Mouse (Mus musculus) lung, postnatal 0 days (tissue): ENCODE measurements around the gene Naip2. TPM values are rescaled to one million over a fixed set of nuclear protein-coding genes. Genes with fewer than 3 reads are reported as not detected.
"Not testable (repeated sequence)": the region's sequence is repeated elsewhere in the genome, so short reads cannot be mapped to it uniquely, and the experiment has no call there.

Experiments used
- ATAC-seq: fragments of 200-750 bp; cut with Nextera tagmentation; 2 replicates; pipeline ENCODE4 v1.8.0; 2017; ENCODE audit warnings: moderate library complexity
- DNase-seq: peaks from one replicate; pipeline ENCODE4 v3.0.0-alpha.2; 2016; ENCODE audit warnings: low spot score
- H3K27ac ChIP-seq: fragments of 300-500 bp; sonication (generic); 2 replicates; pipeline ENCODE4 v1.5.1; 2014; ENCODE audit warnings: antibody characterized with exemption, mild to moderate bottlenecking, low read length, mixed read lengths
- H3K27me3 ChIP-seq: fragments of 300-500 bp; sonication (generic); replicated peaks from 2 replicates; pipeline ENCODE4 v1.6.1; 2014; ENCODE audit warnings: low read length, mixed read lengths; ENCODE audit not compliant: insufficient read depth
- H3K36me3 ChIP-seq: fragments of 300-500 bp; sonication (generic); 2 replicates; pipeline ENCODE4 v1.6.1; 2014; ENCODE audit warnings: low read length, mixed read lengths; ENCODE audit not compliant: insufficient read depth
- H3K4me1 ChIP-seq: fragments of 300-500 bp; sonication (generic); 2 replicates; pipeline ENCODE4 v1.6.1; 2014; ENCODE audit warnings: antibody characterized with exemption, low read depth, low read length, mixed read lengths; ENCODE audit not compliant: insufficient read depth
- H3K4me2 ChIP-seq: fragments of 300-500 bp; sonication (generic); replicated peaks from 2 replicates; pipeline ENCODE4 v1.6.1; 2014; ENCODE audit warnings: low read depth, mild to moderate bottlenecking, low read length, moderate library complexity, mixed read lengths
- H3K4me3 ChIP-seq: fragments of 300-500 bp; sonication (generic); 2 replicates; pipeline ENCODE4 v1.5.1; 2014; ENCODE audit warnings: low read depth, low read length
- H3K9ac ChIP-seq: fragments of 300-500 bp; sonication (generic); replicated peaks from 2 replicates; pipeline ENCODE4 v1.6.1; 2014; ENCODE audit warnings: low read depth, mild to moderate bottlenecking
- H3K9me3 ChIP-seq: fragments of 300-500 bp; sonication (generic); 2 replicates; pipeline ENCODE4 v1.6.1; 2016; ENCODE audit warnings: low read length, mixed read lengths
- CTCF ChIP-seq: IDR thresholded peaks from 2 replicates; pipeline ENCODE4 v1.5.1; 2016; ENCODE audit warnings: antibody characterized with exemption, mild to moderate bottlenecking
- EP300 ChIP-seq: IDR thresholded peaks from 2 replicates; pipeline ENCODE4 v1.6.1; 2016; ENCODE audit warnings: antibody characterized with exemption, mild to moderate bottlenecking, control low read depth
- WGBS: fragments of 180-500 bp; shearing (Covaris S2); extraction: QIAGEN DNeasy Blood & Tissue Kit; methylation state at CpG from one replicate; pipeline ENCODE4 v1.1.7; 2014; 5-methylcytosine and 5-hydroxymethylcytosine counted together
- polyA plus RNA-seq: library from polyadenylated mRNA; unstranded; fragments of >200 nt; fragmentation: Nextera tagmentation; extraction: Ambion mirVana; gene quantifications from 2 replicates; pipeline ENCODE4 v1.2.1, GENCODE M21; 2015

Gene Naip2
- polyA plus RNA-seq, 1 experiment from 2014 or later: 0.84 TPM

DNA sequence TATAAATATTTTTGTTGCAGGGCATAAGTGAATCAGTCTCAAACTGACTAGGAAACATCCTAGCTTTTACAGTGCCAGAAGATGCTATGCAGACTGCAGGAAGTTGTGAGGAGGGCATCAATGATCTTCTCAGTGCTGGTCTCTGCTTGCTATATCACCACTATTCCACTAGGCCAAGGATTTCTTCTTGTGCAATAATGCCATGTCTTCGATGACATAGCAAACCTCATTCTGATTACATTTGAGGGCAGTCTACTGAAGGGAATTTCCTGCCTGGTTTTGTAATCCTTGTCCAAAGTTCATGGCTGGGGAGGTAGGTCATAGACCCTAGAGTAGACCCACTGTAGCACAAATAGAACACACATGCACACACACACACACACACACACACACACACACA is 1.4 kb upstream of the Naip2 start:
- no peaks in the 10 kb centered on the region for H3K36me3 ChIP-seq
- no peak overlapping the region for H3K4me2 ChIP-seq
- no peak overlapping the region for H3K9ac ChIP-seq
- H3K27ac ChIP-seq: no peak overlapping the region
- H3K4me3 ChIP-seq: no peak overlapping the region
- no peak for DNase-seq
- H3K9me3 ChIP-seq: no peaks in the 10 kb centered on the region
- no peaks in the 10 kb centered on the region for H3K27me3 ChIP-seq
- WGBS: 73% methylated on average over 1 of the region's 1 CpGs
- ATAC-seq: no peak
- no peaks in the 10 kb centered on the region for H3K4me1 ChIP-seq
- no peak for TF ChIP-seq EP300
- TF ChIP-seq CTCF: no peak

DNA sequence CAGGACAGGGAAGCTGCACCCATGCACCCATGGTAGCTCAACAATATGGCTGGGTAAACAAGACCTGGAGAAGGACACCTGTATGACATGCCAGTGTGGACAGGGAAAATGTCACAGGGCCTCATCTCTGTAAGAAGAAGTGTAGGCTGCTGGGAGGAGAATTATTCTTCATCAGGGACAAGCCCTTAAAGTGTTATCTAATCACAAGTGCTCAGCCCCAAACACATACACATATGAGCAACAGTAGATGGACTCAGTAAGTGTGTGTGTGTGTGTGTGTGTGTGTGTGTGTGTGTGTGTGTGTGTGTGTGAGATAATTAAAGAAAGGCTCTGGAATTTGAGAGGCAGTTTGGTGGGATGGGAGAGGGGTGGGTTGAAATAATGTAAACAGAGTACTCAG is 1.1 kb downstream of the Naip2 start:
- ATAC-seq (no peak), DNase-seq (no peak)
- no peak overlapping the region for H3K9ac ChIP-seq

DNA sequence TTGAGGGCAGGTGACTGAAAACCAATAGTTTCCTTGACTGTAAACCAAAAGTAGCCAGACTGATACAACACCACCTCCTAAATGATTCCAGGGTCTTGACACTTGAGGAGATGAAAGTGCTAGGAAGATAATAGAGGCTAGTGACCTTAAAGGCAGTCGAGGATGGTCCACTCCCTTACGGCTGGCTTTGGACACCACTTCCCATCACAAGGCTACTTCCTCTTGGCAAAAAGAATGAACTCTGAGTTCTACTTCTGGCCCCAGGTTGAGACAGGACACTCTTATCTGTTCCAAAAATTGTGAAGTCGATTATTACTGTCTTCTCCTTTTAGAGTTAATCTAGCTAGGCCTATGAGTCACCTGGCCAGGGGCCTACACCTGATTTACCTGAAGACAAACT is 6.5 kb downstream of the Naip2 start:
- Histone ChIP-seq H3K27me3 (no peaks in the 10 kb centered on the region), H3K4me1 (no peaks in the 10 kb centered on the region), H3K9me3 (no peaks in the 10 kb centered on the region), H3K9ac (no peak overlapping the region), H3K4me2 (no peak overlapping the region), H3K36me3 (no peaks in the 10 kb centered on the region), H3K27ac (no peak overlapping the region), H3K4me3 (no peak overlapping the region)
- ATAC-seq (no peak), DNase-seq (no peak)
- no peak for TF ChIP-seq EP300
- TF ChIP-seq CTCF: no peak
- WGBS: 63% methylated on average over 3 of the region's 3 CpGs

More for the DNA sequence above, 1.1 kb downstream of the Naip2 start:
- TF ChIP-seq CTCF (no peak), EP300 (no peak)
- H3K4me3 ChIP-seq: no peak overlapping the region
- H3K27me3 ChIP-seq: no peaks in the 10 kb centered on the region
- no peak overlapping the region for H3K27ac ChIP-seq
- no peaks in the 10 kb centered on the region for H3K9me3 ChIP-seq
- H3K36me3 ChIP-seq: no peaks in the 10 kb centered on the region
- no peaks in the 10 kb centered on the region for H3K4me1 ChIP-seq
- H3K4me2 ChIP-seq: no peak overlapping the region

DNA sequence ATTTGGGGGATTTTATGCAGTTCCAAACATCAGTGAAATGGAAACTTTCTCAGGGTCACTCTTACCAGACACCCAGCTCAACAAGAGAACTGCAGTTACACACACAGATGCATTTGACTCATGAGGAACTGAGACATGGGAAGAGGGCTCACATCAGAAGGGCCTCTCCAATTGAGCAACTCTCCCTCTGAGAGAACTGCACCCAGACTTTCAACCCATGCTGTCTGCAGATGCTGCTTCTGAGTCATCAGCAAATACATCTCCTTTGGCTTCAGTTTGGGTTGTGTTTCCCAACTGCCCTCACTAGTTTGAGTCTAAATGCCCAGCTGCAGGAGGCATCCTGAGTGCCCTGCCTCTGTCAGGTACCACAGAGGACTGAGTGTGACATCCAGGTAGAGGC is 18.8 kb downstream of the Naip2 start:
- not testable (repeated sequence) for H3K36me3 ChIP-seq, H3K27ac ChIP-seq, ATAC-seq, H3K4me3 ChIP-seq, H3K9me3 ChIP-seq, H3K4me1 ChIP-seq, H3K4me2 ChIP-seq, H3K9ac ChIP-seq, H3K27me3 ChIP-seq
- DNase-seq: peak; percentile 22

DNA sequence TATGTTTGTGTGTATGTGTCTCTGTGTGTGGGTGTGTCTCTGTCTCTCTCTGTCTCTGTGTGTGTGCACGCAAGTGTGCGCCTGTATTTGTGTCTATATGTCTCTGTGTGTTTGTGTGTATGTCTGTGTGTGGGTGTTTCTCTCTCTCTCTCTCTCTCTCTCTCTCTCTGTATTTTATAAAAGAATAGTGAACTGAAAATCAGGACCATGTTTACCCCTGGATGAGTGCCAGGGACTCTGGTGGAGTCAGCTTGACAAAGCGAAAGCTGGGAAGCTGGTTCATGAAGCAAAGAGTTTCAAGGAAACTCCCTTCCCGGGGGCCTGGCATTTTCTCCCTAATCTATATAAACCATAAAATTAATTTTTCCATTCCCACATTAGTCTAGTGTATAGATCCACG is 27.5 kb downstream of the Naip2 start:
- 56% methylated on average over 3 of the region's 5 CpGs for WGBS

DNA sequence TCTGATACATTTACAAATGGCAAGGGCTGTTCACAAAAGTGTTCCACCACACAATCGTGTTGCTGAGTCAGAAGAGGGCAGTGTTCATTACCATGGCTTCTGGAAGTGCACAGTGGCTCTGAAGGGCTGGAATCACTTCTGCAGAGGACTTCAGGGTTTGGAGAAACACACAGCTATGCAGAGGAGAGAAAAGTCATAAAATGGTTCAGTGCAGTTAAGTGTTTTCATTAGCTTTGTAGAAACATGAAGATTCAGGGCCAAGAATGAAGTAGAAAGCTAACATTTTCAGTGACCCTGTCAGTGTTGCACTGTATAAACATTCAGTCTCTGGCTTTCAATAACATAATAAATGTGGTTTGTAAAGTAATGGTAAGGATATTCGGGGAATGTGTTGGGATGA is 35.5 kb downstream of the Naip2 start:
- DNase-seq, ATAC-seq, H3K4me1 ChIP-seq, H3K9ac ChIP-seq, H3K36me3 ChIP-seq, H3K27me3 ChIP-seq, H3K4me2 ChIP-seq, H3K4me3 ChIP-seq, H3K9me3 ChIP-seq, H3K27ac ChIP-seq: not testable (repeated sequence)
- 60% methylated on average over 2 of the region's 2 CpGs for WGBS

More for the DNA sequence above, 27.5 kb downstream of the Naip2 start:
- H3K36me3 ChIP-seq, H3K9me3 ChIP-seq, ATAC-seq, H3K27me3 ChIP-seq, H3K9ac ChIP-seq, H3K4me3 ChIP-seq, H3K27ac ChIP-seq, DNase-seq, H3K4me1 ChIP-seq, H3K4me2 ChIP-seq: not testable (repeated sequence)

DNA sequence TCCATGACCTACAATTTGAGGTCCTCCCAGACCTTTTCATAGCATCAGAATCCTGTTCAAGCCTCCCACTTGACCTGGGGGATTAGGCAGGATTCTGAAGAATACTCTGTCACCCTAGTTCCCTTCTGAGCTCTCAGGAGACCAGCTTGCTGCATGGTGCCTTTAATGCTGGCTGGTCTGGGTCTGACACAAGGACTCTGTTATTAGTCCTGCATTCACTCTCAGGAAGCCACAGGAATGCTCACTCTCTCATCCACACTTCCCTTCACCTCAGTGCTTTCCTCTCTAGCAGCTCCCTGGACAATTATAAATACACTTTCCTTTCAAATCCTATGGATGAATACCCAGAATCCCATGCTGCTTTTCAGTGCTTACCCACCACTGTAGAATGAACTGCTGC is 39.4 kb downstream of the Naip2 start:
- DNase-seq, ATAC-seq, H3K9ac ChIP-seq: not testable (repeated sequence)

DNA sequence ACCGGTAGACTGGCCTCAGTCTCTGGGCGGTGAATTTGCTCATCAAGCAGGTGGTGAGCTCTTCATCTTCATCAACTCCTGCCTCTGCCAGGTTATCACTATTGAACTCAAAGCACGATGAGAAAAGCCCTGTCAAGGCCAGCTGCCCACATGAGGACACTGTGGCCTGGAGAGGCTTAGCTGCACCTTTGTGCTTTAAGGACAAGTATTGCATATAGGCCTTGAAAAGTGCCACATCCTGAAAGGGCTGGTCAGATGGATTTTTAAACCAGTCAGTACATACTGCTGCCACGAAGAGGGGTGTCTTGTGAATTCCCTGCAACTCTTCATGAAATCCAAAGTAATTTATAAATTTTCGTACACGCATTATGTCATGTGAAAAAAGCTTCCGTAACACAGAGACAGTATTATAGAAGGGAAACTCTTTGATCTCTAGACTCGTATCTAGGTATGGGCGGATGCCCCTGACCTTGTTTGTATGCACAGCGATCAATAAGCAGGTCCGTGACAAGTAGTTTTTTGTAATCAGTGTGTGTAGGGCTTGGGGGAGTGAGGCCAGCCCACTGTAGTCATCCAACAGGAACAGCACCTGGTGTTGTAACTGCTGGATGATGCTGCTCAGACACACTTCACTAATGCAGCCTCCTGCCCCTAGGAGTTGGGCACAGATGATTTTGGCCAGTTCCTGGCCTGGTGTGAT is 40.6 kb downstream of the Naip2 start:
- not testable (repeated sequence) for H3K27me3 ChIP-seq, DNase-seq, H3K4me2 ChIP-seq, H3K9me3 ChIP-seq, H3K27ac ChIP-seq, H3K4me1 ChIP-seq, H3K36me3 ChIP-seq, H3K4me3 ChIP-seq, ATAC-seq, H3K9ac ChIP-seq
- 73% methylated on average over 11 of the region's 11 CpGs for WGBS

More for the DNA sequence above, 39.4 kb downstream of the Naip2 start:
- not testable (repeated sequence) for H3K27me3 ChIP-seq, H3K36me3 ChIP-seq, H3K4me2 ChIP-seq, H3K27ac ChIP-seq, H3K9me3 ChIP-seq, H3K4me3 ChIP-seq, H3K4me1 ChIP-seq
